Mouse (Mus musculus) forebrain, embryonic 12.5 days (tissue): ENCODE results near the gene Znrd1. TPM values are rescaled to one million over a fixed set of nuclear protein-coding genes. Genes with fewer than 3 reads are reported as not detected.
"Not testable (repeated sequence)": the region's sequence is repeated elsewhere in the genome, so short reads cannot be mapped to it uniquely, and the experiment has no call there.

Experiments
- ATAC-seq: fragments of 200-750 bp; cut with Nextera tagmentation; 2 replicates; pipeline ENCODE4 v1.8.0; 2017; ENCODE audit warnings: moderate TSS enrichment; ENCODE audit not compliant: low FRiP score
- H3K27ac ChIP-seq: fragments of 300-500 bp; sonication (generic); 2 replicates; pipeline ENCODE4 v1.5.1; 2016; ENCODE audit warnings: mild to moderate bottlenecking
- H3K27me3 ChIP-seq: fragments of 300-500 bp; sonication (generic); 2 replicates; pipeline ENCODE4 v1.6.1; 2016; ENCODE audit warnings: mild to moderate bottlenecking
- H3K36me3 ChIP-seq: fragments of 300-500 bp; sonication (generic); replicated peaks from 2 replicates; pipeline ENCODE4 v1.6.1; 2016; ENCODE audit warnings: mild to moderate bottlenecking
- H3K4me1 ChIP-seq: fragments of 300-500 bp; sonication (generic); 2 replicates; pipeline ENCODE4 v1.6.1; 2016
- H3K4me2 ChIP-seq: fragments of 300-500 bp; sonication (generic); 2 replicates; pipeline ENCODE4 v1.6.1; 2016; ENCODE audit warnings: mild to moderate bottlenecking, moderate library complexity
- H3K4me3 ChIP-seq: fragments of 300-500 bp; sonication (generic); replicated peaks from 2 replicates; pipeline ENCODE4 v1.5.1; 2016; ENCODE audit warnings: mild to moderate bottlenecking
- H3K9ac ChIP-seq: fragments of 300-500 bp; sonication (generic); 2 replicates; pipeline ENCODE4 v1.6.1; 2016; ENCODE audit warnings: mild to moderate bottlenecking
- H3K9me3 ChIP-seq: fragments of 300-500 bp; sonication (generic); 2 replicates; pipeline ENCODE4 v1.6.1; 2016
- WGBS: fragments of 180-500 bp; shearing (Covaris S2); methylation state at CpG from one replicate; pipeline ENCODE4 v1.1.7; 2016; 5-methylcytosine and 5-hydroxymethylcytosine counted together
- polyA plus RNA-seq: library from polyadenylated mRNA; unstranded; fragments of >200 nt; fragmentation: Nextera tagmentation; extraction: Ambion mirVana; gene quantifications from 2 replicates; pipeline ENCODE4 v1.2.1, GENCODE M21; 2016

Gene Znrd1
- 79.5 and 86.7 TPM in 2 replicates for polyA plus RNA-seq

DNA sequence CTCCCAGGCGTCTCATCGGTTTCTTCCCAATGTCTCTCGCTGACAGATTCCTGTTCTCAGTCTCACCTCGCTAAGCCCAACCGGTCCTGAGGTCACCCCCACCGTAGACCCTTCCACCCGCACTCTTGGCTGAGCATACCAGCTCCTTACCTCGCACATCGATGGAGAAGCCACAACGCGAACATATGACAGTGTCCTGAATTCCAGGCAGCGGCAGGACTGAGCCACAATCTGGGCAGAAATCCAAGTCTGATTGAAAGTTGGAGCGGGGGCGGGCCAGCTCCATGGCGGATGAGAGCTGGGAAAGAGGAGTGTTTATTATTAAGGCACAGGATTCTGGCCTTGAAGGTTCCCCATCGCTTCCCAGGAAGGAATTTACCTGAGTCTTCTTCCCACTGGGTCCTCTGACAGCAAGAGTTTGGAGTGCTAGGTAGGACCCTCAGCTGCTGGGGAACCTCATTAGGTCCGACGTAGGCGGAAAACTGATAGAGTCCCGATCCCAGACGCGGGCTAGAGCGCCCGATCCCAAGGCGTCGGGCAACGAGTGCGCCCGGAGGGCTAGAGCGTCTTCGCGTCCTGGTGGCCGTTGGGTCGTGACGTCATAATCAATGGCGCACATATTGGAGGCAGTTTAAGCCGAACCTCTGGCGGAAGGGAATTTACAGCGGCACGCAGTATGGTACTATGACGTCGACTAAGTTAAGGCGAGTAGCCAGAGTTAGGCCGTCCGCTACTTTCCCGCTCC lies at the start of gene Znrd1, which contains the start of gene Znrd1as:
TSS of gene Znrd1 (minus strand) at position 561 of the 745 bp plus-strand sequence.
TSS of gene Znrd1as (plus strand) at position 594 of the 745 bp plus-strand sequence.
- peak within 1 kb of the TSS; percentile 82 for H3K4me2 ChIP-seq
- H3K36me3 ChIP-seq: 0 out of 2 replicates have a peak, but pooled peaks cover 3% of the 10 kb centered on the region
- no peaks in the 10 kb centered on the region for H3K27me3 ChIP-seq
- H3K27ac ChIP-seq: peak within 1 kb of the TSS; percentile 68
- H3K4me1 ChIP-seq: peaks cover 15% of the 10 kb centered on the region
- peak within 1 kb of the TSS; percentile 67 for H3K4me3 ChIP-seq
- H3K9ac ChIP-seq: peak within 1 kb of the TSS; percentile 79
- under 1% methylated on average over 46 of the region's 46 CpGs for WGBS
- ATAC-seq: peak; percentile 98
- no peaks in the 10 kb centered on the region for H3K9me3 ChIP-seq

GRCm38 (mm10) chr17:37003366-37003765 lies 45.0 kb upstream of the Znrd1 start:
- peak overlapping the region; percentile 94 for H3K27ac ChIP-seq
- H3K36me3 ChIP-seq: peaks cover 38% of the 10 kb centered on the region
- no peaks in the 10 kb centered on the region; the same call in 1 of the 2 replicates for H3K27me3 ChIP-seq
- no peak; the same call in 1 of the 2 replicates for ATAC-seq
- peak overlapping the region; percentile 67 for H3K4me2 ChIP-seq
- no peaks in the 10 kb centered on the region for H3K9me3 ChIP-seq
- H3K4me1 ChIP-seq: peaks cover 13% of the 10 kb centered on the region
- H3K9ac ChIP-seq: peak overlapping the region; percentile 91
- WGBS: 30% methylated on average over 4 of the region's 4 CpGs
- H3K4me3 ChIP-seq: peak overlapping the region; percentile 79

GRCm38 (mm10) chr17:37002364-37003330 lies 44.3 kb upstream of the Znrd1 start:
- peaks cover 13% of the 10 kb centered on the region for H3K4me1 ChIP-seq
- H3K9ac ChIP-seq: peak overlapping the region; percentile 91
- peak overlapping the region; percentile 67 for H3K4me2 ChIP-seq
- H3K27ac ChIP-seq: peak overlapping the region; percentile 94
- H3K9me3 ChIP-seq: no peaks in the 10 kb centered on the region
- peaks cover 31% of the 10 kb centered on the region for H3K36me3 ChIP-seq
- under 1% methylated on average over 49 of the region's 49 CpGs for WGBS
- peak overlapping the region; percentile 79 for H3K4me3 ChIP-seq
- H3K27me3 ChIP-seq: no peaks in the 10 kb centered on the region; the same call in 1 of the 2 replicates
- ATAC-seq: peak; percentile 89

- H3K9me3 ChIP-seq: no peaks in the 10 kb centered on the region
- H3K9ac ChIP-seq: peak within 1 kb of the TSS; percentile 91
- no peaks in the 10 kb centered on the region; the same call in 1 of the 2 replicates for H3K27me3 ChIP-seq
- 94% methylated on average over 7 of the region's 7 CpGs for WGBS
- peak within 1 kb of the TSS; percentile 79 for H3K4me3 ChIP-seq
- peak within 1 kb of the TSS; percentile 67 for H3K4me2 ChIP-seq
- ATAC-seq: no peak
- H3K4me1 ChIP-seq: peaks cover 13% of the 10 kb centered on the region
- H3K27ac ChIP-seq: no peak within 1 kb of the TSS
- peaks cover 15% of the 10 kb centered on the region for H3K36me3 ChIP-seq
Observed at GRCm38 (mm10) chr17:37000863-37001262, 42.5 kb upstream of the Znrd1 start, which contains the start of gene Zfp57. Zfp57 (plus strand) TSS chr17:37001163.

- Histone ChIP-seq H3K36me3 (no peaks in the 10 kb centered on the region), H3K4me2 (no peak overlapping the region), H3K9ac (no peak overlapping the region), H3K27me3 (no peaks in the 10 kb centered on the region; the same call in 1 of the 2 replicates), H3K4me1 (0 out of 2 replicates have a peak, but pooled peaks cover 6% of the 10 kb centered on the region), H3K4me3 (no peak overlapping the region), H3K9me3 (no peaks in the 10 kb centered on the region), H3K27ac (no peak overlapping the region)
- 82% methylated on average over 2 of the region's 2 CpGs for WGBS
- no peak for ATAC-seq
Observed at GRCm38 (mm10) chr17:36998477-36998876, 40.1 kb upstream of the Znrd1 start.

DNA sequence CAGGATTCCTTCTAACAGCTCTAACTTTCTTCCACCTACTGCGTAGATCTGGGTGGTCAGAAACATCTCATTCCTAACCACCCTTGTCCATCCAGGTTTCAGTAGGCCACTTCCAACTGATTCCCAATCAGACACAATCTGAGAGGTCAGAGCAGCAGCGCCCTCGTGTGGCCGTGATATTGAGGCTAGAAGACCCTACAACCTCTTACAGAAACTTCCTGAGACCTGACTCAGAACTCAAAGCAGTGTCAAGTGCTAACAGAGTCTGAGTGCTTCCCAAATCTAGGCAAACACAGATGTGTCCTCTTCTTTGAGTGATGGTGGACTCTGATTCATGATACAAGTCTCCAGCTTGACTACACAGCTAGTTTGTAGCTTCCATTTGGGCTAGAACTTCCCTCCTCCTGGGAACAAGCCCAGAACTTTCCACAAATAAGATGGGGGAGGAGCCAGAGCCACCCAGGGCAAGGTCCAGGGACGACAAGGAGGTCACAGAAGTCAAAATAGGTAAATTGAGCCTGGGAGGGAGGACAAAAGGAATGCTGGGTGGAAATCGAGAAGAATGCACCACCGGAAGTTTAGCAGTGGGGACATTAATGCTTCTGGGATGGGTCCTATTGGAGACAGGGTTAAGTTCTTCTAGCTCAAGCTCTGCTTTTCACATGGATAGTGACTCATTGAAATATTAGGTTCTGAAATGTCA lies 38.8 kb upstream of the Znrd1 start:
- H3K9ac ChIP-seq: no peak overlapping the region
- ATAC-seq: no peak
- 31% methylated on average over 7 of the region's 7 CpGs for WGBS

GRCm38 (mm10) chr17:36995448-36995847 lies 37.1 kb upstream of the Znrd1 start:
- H3K27me3 ChIP-seq: no peaks in the 10 kb centered on the region; the same call in 1 of the 2 replicates
- ATAC-seq: no peak
- no peak overlapping the region for H3K9ac ChIP-seq
- H3K9me3 ChIP-seq: no peaks in the 10 kb centered on the region
- H3K4me2 ChIP-seq: no peak overlapping the region
- no peak overlapping the region for H3K4me3 ChIP-seq
- H3K27ac ChIP-seq: no peak overlapping the region
- no peaks in the 10 kb centered on the region for H3K36me3 ChIP-seq
- WGBS: 51% methylated on average over 3 of the region's 3 CpGs
- H3K4me1 ChIP-seq: no peaks in the 10 kb centered on the region

More for the DNA sequence above, 38.8 kb upstream of the Znrd1 start:
- Histone ChIP-seq H3K4me1 (no peaks in the 10 kb centered on the region), H3K4me2 (no peak overlapping the region), H3K36me3 (no peaks in the 10 kb centered on the region), H3K9me3 (no peaks in the 10 kb centered on the region), H3K4me3 (no peak overlapping the region), H3K27ac (no peak overlapping the region), H3K27me3 (no peaks in the 10 kb centered on the region; the same call in 1 of the 2 replicates)

DNA sequence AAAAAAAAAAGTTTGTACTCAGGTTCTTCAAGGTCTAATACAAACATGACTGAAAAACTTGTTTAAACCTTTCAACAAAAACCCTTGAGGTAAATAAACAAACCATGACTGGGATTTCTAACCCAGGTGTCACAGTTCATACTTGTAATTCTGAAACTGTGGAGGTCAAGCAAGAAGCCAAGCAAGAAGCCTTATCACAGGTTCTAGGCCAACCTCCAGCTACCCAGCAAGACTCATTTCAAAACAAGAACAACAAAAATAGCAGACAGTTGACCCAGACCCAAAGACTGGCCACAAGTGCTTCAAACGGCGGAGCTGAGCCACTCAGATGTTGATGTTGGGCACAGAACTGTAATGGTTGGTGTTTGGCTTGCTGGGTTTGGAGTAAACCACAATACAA lies 36.2 kb upstream of the Znrd1 start:
- no peak overlapping the region for H3K9ac ChIP-seq
- H3K27me3 ChIP-seq: peaks cover 3% of the 10 kb centered on the region
- no peaks in the 10 kb centered on the region for H3K4me1 ChIP-seq
- ATAC-seq: no peak
- no peak overlapping the region for H3K27ac ChIP-seq
- H3K4me2 ChIP-seq: no peak overlapping the region
- no peaks in the 10 kb centered on the region for H3K36me3 ChIP-seq
- no peaks in the 10 kb centered on the region for H3K9me3 ChIP-seq
- H3K4me3 ChIP-seq: no peak overlapping the region
- WGBS: 91% methylated on average over 2 of the region's 2 CpGs

GRCm38 (mm10) chr17:36993770-36994325 lies 35.5 kb upstream of the Znrd1 start:
- Histone ChIP-seq H3K4me1 (no peaks in the 10 kb centered on the region), H3K27ac (no peak overlapping the region), H3K27me3 (peaks cover 10% of the 10 kb centered on the region), H3K9ac (no peak overlapping the region), H3K36me3 (no peaks in the 10 kb centered on the region), H3K4me3 (no peak overlapping the region), H3K9me3 (no peaks in the 10 kb centered on the region), H3K4me2 (no peak overlapping the region)
- ATAC-seq: no peak
- WGBS: 86% methylated on average over 4 of the region's 4 CpGs

- Histone ChIP-seq H3K4me3 (no peak overlapping the region), H3K9ac (no peak overlapping the region), H3K36me3 (no peaks in the 10 kb centered on the region), H3K4me1 (no peaks in the 10 kb centered on the region), H3K27ac (no peak overlapping the region), H3K4me2 (no peak overlapping the region), H3K27me3 (peaks cover 24% of the 10 kb centered on the region), H3K9me3 (no peaks in the 10 kb centered on the region)
- WGBS: 81% methylated on average over 3 of the region's 3 CpGs
- no peak for ATAC-seq
Observed at GRCm38 (mm10) chr17:36992336-36993104, 34.2 kb upstream of the Znrd1 start.

GRCm38 (mm10) chr17:36990630-36991029 lies 32.3 kb upstream of the Znrd1 start:
- not testable (repeated sequence) for H3K4me3 ChIP-seq, H3K9me3 ChIP-seq, H3K9ac ChIP-seq, H3K27ac ChIP-seq, H3K4me1 ChIP-seq, H3K4me2 ChIP-seq, H3K36me3 ChIP-seq, ATAC-seq
- peaks cover 28% of the 10 kb centered on the region for H3K27me3 ChIP-seq
- 91% methylated on average over 6 of the region's 6 CpGs for WGBS
